Mouse (Mus musculus) liver, embryonic 15.5 days (tissue): ENCODE measurements around the gene Rnf8. TPM values are rescaled to one million over a fixed set of nuclear protein-coding genes. Genes with fewer than 3 reads are reported as not detected.

Source experiments
- ATAC-seq: fragments of 200-750 bp; cut with Nextera tagmentation; 2 replicates; pipeline ENCODE4 v1.8.0; 2017; ENCODE audit warnings: moderate number of reproducible peaks, mild to moderate bottlenecking, moderate library complexity; ENCODE audit not compliant: insufficient read depth
- H3K27ac ChIP-seq: fragments of 300-500 bp; sonication (generic); replicated peaks from 2 replicates; pipeline ENCODE4 v1.5.1; 2015; ENCODE audit warnings: mild to moderate bottlenecking, inconsistent platforms
- H3K27me3 ChIP-seq: fragments of 300-500 bp; sonication (generic); 2 replicates; pipeline ENCODE4 v1.6.1; 2015; ENCODE audit warnings: mild to moderate bottlenecking, inconsistent platforms
- H3K36me3 ChIP-seq: fragments of 300-500 bp; sonication (generic); replicated peaks from 2 replicates; pipeline ENCODE4 v1.6.1; 2015; ENCODE audit warnings: moderate library complexity, mild to moderate bottlenecking, inconsistent platforms
- H3K4me1 ChIP-seq: fragments of 300-500 bp; sonication (generic); replicated peaks from 2 replicates; pipeline ENCODE4 v1.6.1; 2015; ENCODE audit warnings: inconsistent platforms
- H3K4me2 ChIP-seq: fragments of 300-500 bp; sonication (generic); 2 replicates; pipeline ENCODE4 v1.6.1; 2015; ENCODE audit warnings: moderate library complexity, mild to moderate bottlenecking, inconsistent platforms
- H3K4me3 ChIP-seq: fragments of 300-500 bp; sonication (generic); replicated peaks from 2 replicates; pipeline ENCODE4 v1.5.1; 2015; ENCODE audit warnings: mild to moderate bottlenecking, inconsistent platforms
- H3K9ac ChIP-seq: fragments of 300-500 bp; sonication (generic); 2 replicates; pipeline ENCODE4 v1.6.1; 2015; ENCODE audit warnings: moderate library complexity, mild to moderate bottlenecking, inconsistent platforms
- H3K9me3 ChIP-seq: fragments of 300-500 bp; sonication (generic); replicated peaks from 2 replicates; pipeline ENCODE4 v1.6.1; 2016; ENCODE audit warnings: inconsistent platforms
- WGBS: fragments of 180-500 bp; shearing (Covaris S2); methylation state at CpG from one replicate; pipeline ENCODE4 v1.1.7; 2015; ENCODE audit warnings: mixed read lengths; ENCODE audit not compliant: insufficient replicate concordance; 5-methylcytosine and 5-hydroxymethylcytosine counted together
- polyA plus RNA-seq: library from polyadenylated mRNA; unstranded; fragments of >200 nt; fragmentation: Nextera tagmentation; extraction: Ambion mirVana; gene quantifications from 2 replicates; pipeline ENCODE4 v1.2.1, GENCODE M21; 2015

Gene Rnf8
- polyA plus RNA-seq, 1 experiment from 2014 or later, result 36.7 TPM

DNA sequence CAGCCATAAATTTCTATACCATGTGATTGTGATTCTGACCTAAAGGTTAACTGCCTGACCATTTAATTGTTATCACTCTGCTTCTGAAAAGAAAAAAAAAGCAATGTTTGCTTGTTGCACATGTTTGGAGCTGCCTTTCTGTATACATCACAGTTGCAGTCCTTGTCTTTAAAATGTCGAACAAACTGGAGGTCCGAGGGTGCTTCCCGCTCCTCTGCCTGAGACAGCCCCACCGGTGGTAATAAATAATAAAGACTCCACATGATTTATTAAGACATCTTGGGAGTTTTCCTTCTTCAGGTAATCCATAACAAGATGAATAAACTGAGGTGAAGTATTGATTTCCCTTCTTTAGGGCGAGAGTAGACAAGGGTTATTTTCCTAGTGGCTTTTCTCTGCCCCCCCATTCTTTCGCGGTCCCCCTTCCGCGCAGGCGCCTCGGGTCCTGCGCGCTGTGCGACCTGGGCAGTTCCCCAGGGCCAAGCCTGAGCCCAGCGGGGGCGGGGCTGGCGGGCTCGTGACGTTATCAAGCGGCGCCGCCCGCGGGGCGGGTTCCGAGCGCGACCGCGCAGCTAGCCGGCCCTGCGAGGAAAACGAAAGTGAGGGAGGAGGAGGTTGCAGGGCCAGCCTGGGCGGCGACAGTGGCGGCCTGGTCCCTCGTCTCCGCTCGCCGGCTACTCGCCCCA lies 45.6 kb downstream of the Rnf8 start, which contains the start of gene Cmtr1:
TSS of gene Cmtr1 (plus strand) at position 520 of the 686 bp plus-strand sequence.
- H3K9me3 ChIP-seq, result no peaks in the 10 kb centered on the region
- H3K4me1 ChIP-seq, result peaks cover 49% of the 10 kb centered on the region
- H3K36me3 ChIP-seq, result peaks cover 31% of the 10 kb centered on the region
- peak within 1 kb of the TSS; percentile 98 for H3K9ac ChIP-seq
- H3K27me3 ChIP-seq, result no peaks in the 10 kb centered on the region
- peak within 1 kb of the TSS; percentile 82 for H3K4me2 ChIP-seq
- H3K27ac ChIP-seq, result peak within 1 kb of the TSS; percentile 99
- peak; percentile 92 for ATAC-seq
- H3K4me3 ChIP-seq, result peak within 1 kb of the TSS; percentile 92
- WGBS, result under 1% methylated on average over 41 of the region's 41 CpGs

DNA sequence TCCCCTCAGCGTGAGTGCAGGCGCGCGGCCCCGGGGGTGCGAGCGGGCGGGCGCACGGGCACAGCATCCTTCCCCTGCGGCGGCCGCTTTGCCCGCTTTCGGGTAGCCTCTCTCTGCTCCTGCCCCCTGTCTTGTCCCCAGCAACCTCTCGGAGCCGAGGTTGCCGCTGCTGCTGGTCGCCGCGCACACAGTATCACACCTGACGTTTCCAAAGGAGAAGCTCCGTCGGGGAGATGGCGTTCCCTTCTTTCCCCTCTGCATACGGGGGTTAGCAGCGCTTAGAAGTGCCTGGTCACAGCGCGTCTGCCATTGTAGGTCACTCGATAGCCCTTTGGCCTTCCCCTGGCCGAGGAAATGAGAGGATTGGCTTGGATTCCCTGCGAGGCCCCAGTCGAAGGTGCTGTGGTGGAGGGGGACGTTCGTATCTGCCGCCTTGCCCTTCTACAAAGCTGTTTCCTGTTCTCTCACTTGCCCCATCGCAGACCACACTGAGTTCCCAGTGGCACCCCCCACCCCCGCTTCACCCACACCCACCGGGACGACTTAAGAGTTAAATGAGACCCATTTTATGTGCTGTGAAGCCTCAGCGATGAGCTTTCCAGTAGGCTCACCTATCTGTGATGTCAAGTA lies 46.3 kb downstream of the Rnf8 start:
- ATAC-seq, result peak; percentile 60; the same call in 1 of the 2 replicates
- Histone ChIP-seq H3K4me1 (peaks cover 46% of the 10 kb centered on the region), H3K27me3 (no peaks in the 10 kb centered on the region)

DNA sequence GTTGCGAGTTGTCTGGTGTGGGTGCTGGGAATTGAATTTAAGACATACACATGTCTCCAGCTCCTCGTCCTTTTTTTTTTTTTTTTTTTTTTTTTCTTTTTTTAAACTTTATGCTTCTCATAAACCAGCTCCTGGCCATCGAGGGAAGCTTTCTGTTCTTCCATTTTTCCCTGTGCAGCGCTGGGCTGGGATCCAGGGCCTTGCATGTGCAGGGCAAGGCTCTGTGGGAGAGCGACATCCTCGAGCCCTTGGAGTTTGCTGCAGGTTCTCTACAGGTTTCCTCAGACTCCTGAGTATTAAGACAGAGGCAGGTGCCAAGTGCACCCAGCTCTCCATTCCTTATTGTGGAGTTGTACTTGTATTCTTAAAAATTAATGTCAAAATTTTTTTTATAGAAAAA lies 47.6 kb downstream of the Rnf8 start:
- no peaks in the 10 kb centered on the region for H3K27me3 ChIP-seq
- H3K9ac ChIP-seq, result no peak overlapping the region
- H3K9me3 ChIP-seq, result no peaks in the 10 kb centered on the region
- H3K4me1 ChIP-seq, result peaks cover 49% of the 10 kb centered on the region
- peaks cover 44% of the 10 kb centered on the region for H3K36me3 ChIP-seq
- peak overlapping the region; percentile 92; the same call in 1 of the 2 replicates for H3K4me3 ChIP-seq
- peak overlapping the region; percentile 82 for H3K4me2 ChIP-seq
- 0 out of 2 replicates have a peak overlapping the region, but pooled peaks have one; percentile 99 for H3K27ac ChIP-seq
- ATAC-seq, result no peak
- WGBS, result 87% methylated on average over 6 of the region's 6 CpGs

More for the DNA sequence above, 46.3 kb downstream of the Rnf8 start:
- peak overlapping the region; percentile 99 for H3K27ac ChIP-seq
- H3K4me3 ChIP-seq, result peak overlapping the region; percentile 92
- peaks cover 32% of the 10 kb centered on the region for H3K36me3 ChIP-seq
- H3K4me2 ChIP-seq, result peak overlapping the region; percentile 82
- no peaks in the 10 kb centered on the region for H3K9me3 ChIP-seq
- WGBS, result under 1% methylated on average over 41 of the region's 41 CpGs
- peak overlapping the region; percentile 98 for H3K9ac ChIP-seq

DNA sequence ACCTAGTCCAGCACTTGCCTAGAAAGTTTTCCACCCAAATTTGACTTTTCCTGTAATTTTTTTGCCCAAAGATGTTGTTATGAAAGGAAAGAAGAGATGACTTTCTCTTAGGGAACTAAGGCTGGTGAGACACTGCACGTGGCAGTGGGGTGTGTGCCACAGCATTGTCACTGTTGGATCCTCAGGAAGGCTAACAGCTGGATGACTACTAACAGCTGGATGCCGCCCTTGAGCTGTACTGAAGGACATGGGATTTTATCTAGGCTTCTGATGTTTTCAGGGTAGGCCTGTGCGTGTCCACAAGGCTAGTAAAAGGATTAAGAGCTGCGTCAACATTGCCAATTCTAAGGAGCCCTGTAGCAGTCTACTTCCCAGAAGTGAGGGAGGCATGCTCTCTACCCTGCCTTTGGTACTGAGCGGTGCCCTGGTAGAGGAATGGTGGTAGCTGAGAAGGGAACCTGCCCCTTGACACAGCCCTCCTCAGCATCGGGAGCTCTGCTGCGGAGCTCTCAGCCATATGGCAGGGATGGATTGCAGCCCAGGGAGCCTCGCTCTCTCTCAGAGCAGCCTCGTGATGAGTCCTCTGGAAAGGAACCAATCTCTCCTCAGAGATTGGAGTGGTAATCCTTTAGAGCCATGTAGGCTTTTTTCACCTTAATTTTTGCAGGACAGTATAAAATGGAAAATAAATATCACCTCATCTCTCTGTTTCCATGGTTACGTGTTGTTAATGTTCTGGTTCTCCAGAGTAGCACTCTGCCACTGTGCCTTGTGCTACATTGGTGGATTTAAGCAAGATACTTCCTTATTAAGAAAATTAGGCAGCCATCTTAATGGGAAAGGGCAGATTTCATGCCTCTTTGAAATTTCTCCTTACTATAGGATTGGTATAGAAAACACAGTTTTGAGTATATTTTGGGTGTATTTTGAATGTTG lies 53.7 kb downstream of the Rnf8 start:
- 84% methylated on average over 10 of the region's 10 CpGs for WGBS
- H3K27me3 ChIP-seq, result no peaks in the 10 kb centered on the region
- no peaks in the 10 kb centered on the region for H3K9me3 ChIP-seq
- no peak overlapping the region for H3K4me2 ChIP-seq
- 0 out of 2 replicates have a peak overlapping the region, but pooled peaks have one; percentile 6 for H3K27ac ChIP-seq
- ATAC-seq, result no peak
- peaks cover 41% of the 10 kb centered on the region for H3K4me1 ChIP-seq
- H3K4me3 ChIP-seq, result no peak overlapping the region
- H3K9ac ChIP-seq, result no peak overlapping the region
- peaks cover 80% of the 10 kb centered on the region for H3K36me3 ChIP-seq

DNA sequence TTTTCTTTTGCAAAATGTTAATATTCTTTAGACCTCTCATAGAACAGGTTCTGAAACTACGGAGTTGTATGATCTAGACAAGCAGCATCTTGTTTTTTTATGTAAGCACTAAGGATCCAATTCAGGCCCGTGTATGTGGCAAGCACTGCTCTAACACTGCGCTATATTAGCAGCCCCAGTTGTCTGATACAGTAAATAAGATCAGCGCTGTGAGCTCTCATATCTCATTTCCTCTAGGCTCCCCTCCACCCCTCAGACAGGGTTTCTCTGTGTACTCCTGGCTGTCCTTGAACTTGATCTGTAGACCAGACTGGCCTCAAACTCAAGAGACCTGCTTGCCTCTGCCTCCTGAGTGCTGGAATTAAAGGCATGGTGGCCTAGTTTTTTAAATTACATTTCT lies 54.4 kb downstream of the Rnf8 start:
- Histone ChIP-seq H3K4me2 (peak overlapping the region; percentile 56), H3K36me3 (peaks cover 80% of the 10 kb centered on the region), H3K9ac (peak overlapping the region; percentile 41; the same call in 1 of the 2 replicates), H3K4me3 (no peak overlapping the region), H3K27ac (peak overlapping the region; percentile 87), H3K4me1 (peaks cover 41% of the 10 kb centered on the region), H3K9me3 (no peaks in the 10 kb centered on the region), H3K27me3 (no peaks in the 10 kb centered on the region)
- 48% methylated on average over 4 of the region's 4 CpGs for WGBS
- peak; percentile 33; the same call in 1 of the 2 replicates for ATAC-seq

DNA sequence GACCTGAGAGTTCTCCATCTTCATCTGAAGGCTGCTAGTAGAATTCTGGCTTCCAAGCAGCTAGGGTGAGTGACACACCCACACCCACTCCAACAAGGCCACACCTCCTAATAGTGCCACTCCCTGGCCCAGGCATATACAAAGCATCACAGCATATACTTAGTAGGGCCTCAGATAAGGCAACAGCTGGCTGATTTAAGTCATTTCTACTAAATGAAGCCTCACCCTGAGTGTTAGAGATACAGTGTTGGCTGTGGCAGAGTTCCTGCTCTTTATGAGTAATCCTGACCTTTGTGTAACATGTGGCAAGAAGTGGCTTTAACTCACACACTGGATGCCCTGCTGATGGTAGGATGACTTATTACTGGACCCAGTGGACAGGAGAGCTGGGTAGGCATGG lies 55.3 kb downstream of the Rnf8 start:
- Histone ChIP-seq H3K27me3 (no peaks in the 10 kb centered on the region), H3K9ac (peak overlapping the region; percentile 41), H3K4me1 (peaks cover 41% of the 10 kb centered on the region), H3K4me2 (peak overlapping the region; percentile 56), H3K36me3 (peaks cover 80% of the 10 kb centered on the region), H3K4me3 (peak overlapping the region; percentile 11; the same call in 1 of the 2 replicates), H3K9me3 (no peaks in the 10 kb centered on the region), H3K27ac (peak overlapping the region; percentile 87)
- peak; percentile 95 for ATAC-seq

DNA sequence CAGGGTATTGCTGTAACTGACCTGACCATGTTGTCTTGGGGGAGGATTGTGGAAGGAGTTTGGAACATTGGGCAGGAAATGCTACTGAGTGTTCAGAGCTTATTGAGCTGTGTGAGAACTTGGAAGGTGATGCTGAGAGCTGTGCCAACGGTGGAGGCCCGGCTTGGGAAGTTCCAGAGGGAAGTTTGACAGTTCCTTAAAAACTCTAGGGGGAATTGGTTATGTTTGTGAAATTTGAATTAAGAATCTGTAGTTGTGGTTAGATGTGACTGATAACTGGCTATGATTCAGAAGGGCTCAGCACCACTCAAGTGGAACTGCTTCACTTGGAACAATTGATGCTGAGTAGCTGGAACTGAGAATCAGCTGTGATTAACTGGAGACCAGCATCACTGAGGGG lies 56.4 kb downstream of the Rnf8 start:
- Histone ChIP-seq H3K9me3 (no peaks in the 10 kb centered on the region), H3K4me2 (no peak overlapping the region), H3K4me1 (peaks cover 41% of the 10 kb centered on the region), H3K27ac (peak overlapping the region; percentile 87), H3K9ac (no peak overlapping the region), H3K27me3 (no peaks in the 10 kb centered on the region), H3K4me3 (no peak overlapping the region), H3K36me3 (peaks cover 81% of the 10 kb centered on the region)
- 87% methylated on average over 2 of the region's 2 CpGs for WGBS
- ATAC-seq, result no peak

DNA sequence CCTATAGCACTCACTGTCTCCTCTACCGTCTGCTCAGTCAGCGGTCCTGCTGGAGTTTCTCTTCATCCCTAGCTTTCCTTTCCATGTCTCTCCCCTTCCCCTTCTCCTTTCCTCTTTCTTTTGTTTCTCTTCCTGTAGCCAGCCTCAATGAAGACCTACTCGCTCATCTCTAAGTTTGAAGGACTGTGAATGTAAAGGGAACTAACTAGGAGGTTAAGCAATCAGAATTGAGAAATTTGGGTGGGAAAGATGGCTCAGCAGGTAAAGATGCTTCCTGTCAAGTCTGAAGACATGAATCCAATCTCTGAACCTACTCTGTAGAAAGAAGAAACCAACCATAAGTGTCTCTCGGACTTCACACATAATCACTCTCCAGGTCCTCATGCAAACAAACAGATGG lies 58.7 kb downstream of the Rnf8 start:
- WGBS, result 82% methylated on average over 4 of the region's 4 CpGs

DNA sequence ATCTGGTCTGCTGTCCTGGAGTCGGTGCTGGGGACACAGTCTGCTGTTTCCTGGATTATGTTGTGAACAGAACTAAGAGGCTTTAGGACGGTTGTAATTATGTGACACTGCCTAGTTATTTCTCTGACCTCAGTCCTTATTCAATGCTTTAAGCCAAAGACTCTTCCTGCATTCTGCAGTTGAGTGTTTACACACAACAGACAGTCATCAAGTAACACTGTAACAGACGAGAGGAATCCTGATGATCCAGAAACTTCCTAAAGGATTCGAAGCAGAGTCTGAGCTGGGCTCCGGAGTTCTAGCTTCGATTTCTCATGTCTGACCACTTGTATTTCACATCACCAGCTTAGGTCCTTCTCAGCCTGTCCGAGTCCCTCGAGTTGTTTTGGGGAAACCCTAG lies 63.9 kb downstream of the Rnf8 start:
- peaks cover 99% of the 10 kb centered on the region for H3K36me3 ChIP-seq
- no peak overlapping the region for H3K4me2 ChIP-seq
- H3K9me3 ChIP-seq, result no peaks in the 10 kb centered on the region
- H3K27ac ChIP-seq, result no peak overlapping the region
- no peak overlapping the region for H3K9ac ChIP-seq
- no peak overlapping the region for H3K4me3 ChIP-seq
- H3K4me1 ChIP-seq, result peaks cover 7% of the 10 kb centered on the region
- WGBS, result 79% methylated on average over 8 of the region's 8 CpGs
- no peaks in the 10 kb centered on the region for H3K27me3 ChIP-seq
- ATAC-seq, result no peak

More for the DNA sequence above, 58.7 kb downstream of the Rnf8 start:
- Histone ChIP-seq H3K4me1 (peaks cover 30% of the 10 kb centered on the region), H3K4me3 (no peak overlapping the region), H3K36me3 (peaks cover 82% of the 10 kb centered on the region), H3K9ac (no peak overlapping the region), H3K27ac (0 out of 2 replicates have a peak overlapping the region, but pooled peaks have one; percentile 12), H3K4me2 (no peak overlapping the region), H3K27me3 (no peaks in the 10 kb centered on the region), H3K9me3 (no peaks in the 10 kb centered on the region)
- ATAC-seq, result no peak

DNA sequence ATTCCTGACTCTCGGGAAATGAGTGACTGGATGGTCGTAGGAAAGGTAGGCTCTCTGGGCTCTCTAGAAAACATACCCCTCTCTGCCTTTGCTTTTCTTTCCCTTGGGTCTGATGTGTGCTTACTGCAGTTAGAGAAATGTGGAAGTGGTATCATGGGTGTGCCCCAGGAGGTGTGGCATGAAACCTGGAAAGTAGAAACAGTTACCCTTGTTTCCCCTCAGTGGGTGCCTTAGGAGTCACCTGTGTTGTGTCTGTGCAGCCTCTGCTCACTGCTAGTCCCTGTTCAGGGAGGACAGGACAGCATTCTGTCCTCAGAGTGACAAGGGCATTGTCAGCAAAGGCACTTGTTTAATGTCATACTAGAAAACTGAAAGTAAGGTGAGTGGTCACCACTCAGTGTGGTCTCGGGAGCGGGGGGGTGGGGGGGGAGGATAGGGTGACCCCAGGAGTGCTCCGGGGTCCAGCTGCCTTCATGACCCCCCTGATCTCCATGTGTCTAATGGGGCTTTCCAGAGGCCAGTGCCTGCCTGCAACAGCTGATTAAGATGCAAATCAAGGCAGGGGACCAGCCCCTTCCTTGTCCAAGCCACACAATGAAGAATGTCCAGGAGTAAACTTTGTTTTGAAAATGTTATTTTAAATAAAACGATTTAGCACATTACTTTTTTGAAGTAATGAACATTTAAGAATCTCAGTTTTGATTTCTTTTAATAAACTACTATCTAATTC lies 64.6 kb downstream of the Rnf8 start:
- Histone ChIP-seq H3K27ac (no peak overlapping the region), H3K9ac (no peak overlapping the region), H3K36me3 (peaks cover 99% of the 10 kb centered on the region), H3K4me3 (no peak overlapping the region), H3K4me2 (no peak overlapping the region), H3K4me1 (peaks cover 14% of the 10 kb centered on the region), H3K27me3 (no peaks in the 10 kb centered on the region), H3K9me3 (no peaks in the 10 kb centered on the region)
- no peak for ATAC-seq
- 75% methylated on average over 6 of the region's 6 CpGs for WGBS
